Mouse (Mus musculus): ENCODE data around the gene Atp1a1. TPM values are rescaled to one million over a fixed set of nuclear protein-coding genes. Genes with fewer than 3 reads are reported as not detected.

The Atp1a1 gene
- polyA plus RNA-seq, 1 experiment: 288 TPM

DNA sequence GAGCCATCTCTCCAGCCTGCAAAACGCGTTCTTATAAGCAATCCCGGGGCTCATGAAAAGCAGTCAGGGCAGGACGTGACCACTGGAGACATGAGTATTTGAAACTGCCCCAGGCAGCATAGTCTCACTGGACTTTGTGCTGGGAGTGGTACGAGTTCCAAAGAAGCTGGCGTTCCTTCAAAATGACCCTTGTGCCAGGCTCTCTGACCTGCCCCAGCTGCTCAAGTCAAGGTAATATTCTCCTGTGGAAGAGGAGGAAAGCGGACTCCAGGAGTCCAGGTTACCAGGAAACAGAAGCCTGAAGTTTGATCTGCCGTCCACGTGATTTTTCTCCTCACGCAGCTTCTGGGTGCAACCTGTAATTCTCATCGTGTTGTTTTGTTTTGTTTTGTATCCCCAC is 77.9 kb downstream of the Atp1a1 start:
- H3K27ac ChIP-seq (ENCODE audit: control insufficient read depth, insufficient read depth, low read length): no peak overlapping the region
- no peak overlapping the region for H3K4me3 ChIP-seq (ENCODE audit: control insufficient read depth, insufficient read depth, low read length)
- WGBS: 91% methylated on average over 11 of the region's 11 CpGs
- no peaks in the 10 kb centered on the region for H3K27me3 ChIP-seq (ENCODE audit: control insufficient read depth, insufficient read depth, low read length)
- TF ChIP-seq POLR2A (IDR thresholded peaks at IDR 0.05; ENCODE audit: control insufficient read depth, extremely low read depth, insufficient read depth, low read length, poor library complexity): no peak
- TF ChIP-seq CTCF (IDR thresholded peaks at IDR 0.05; ENCODE audit: borderline replicate concordance, control insufficient read depth, extremely low read depth, insufficient read depth, low read length, poor library complexity): no peak
- H3K36me3 ChIP-seq (ENCODE audit: control insufficient read depth, insufficient read depth, low read length): no peaks in the 10 kb centered on the region
- no peak for DNase-seq
- 0 out of 2 replicates have a peak, but pooled peaks cover 2% of the 10 kb centered on the region for H3K4me1 ChIP-seq (replicated peaks; ENCODE audit: control insufficient read depth, insufficient read depth, low read length)

Other genes with a start within 250 kb of the Atp1a1 start
- 8.6 and 9.7 TPM in 2 replicates for gene Igsf3, start 227.6 kb downstream of the Atp1a1 start, polyA plus RNA-seq (2012; rRNA removed)
- gene Mab21l3, start 244.3 kb upstream of the Atp1a1 start, polyA plus RNA-seq (2012; rRNA removed): 3.6 and 4.0 TPM in 2 replicates

All from thymus, adult 2 months (tissue).